Mouse (Mus musculus) natural killer cell, adult 2 months (primary cell): ENCODE measurements around the gene Pou3f3.

Source experiments
- DNase-seq, 2 experiments: peaks; one replicate each; pipeline ENCODE4 v3.0.0; 2022; ENCODE audit warnings: low spot score in 2 of 2

Pou3f3 gene

DNA sequence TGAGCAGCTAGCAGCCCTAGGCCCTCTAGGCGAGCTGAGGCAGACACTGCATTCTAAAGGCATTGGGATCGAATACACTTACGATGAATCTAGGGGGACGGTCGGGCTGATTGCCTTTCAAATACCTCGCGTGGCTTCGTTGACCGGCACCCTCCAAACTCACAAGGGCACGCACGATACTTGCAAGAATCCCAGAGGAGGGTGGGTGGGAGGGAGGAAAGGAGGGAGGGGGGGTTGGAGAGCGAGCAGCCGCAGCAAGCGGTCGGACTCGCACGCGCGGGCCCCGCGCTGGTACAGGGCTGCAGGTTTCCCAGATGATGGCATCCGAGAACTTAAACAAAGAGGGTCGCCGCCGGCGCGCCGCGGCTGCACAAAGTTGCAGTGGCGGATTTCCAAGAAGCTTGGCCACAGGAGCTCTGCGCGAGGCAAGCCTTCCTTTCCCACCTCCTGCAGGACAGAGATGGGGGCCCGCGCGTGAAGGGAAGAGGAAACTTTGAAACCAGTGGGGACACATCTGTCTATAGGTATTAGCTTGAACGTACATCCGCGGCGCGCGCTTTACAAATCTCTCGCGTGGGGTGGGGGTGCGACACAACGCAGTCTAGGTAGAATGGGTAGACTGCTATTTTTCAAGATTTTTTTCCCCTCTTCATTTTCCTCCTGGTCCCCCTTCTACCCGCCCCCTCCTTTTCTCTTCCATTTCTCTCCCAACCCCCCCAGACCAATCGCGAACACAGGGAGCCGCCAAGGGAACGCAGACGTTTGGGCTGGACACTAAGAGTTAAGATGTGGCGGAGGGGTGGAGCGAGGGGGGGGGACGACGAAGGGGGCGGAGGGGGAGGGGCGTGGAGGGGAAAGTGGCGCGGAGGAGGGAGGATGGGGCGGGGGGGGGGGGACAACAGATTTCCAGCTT lies 647 bp upstream of the Pou3f3 start:
- DNase-seq: no peak

DNA sequence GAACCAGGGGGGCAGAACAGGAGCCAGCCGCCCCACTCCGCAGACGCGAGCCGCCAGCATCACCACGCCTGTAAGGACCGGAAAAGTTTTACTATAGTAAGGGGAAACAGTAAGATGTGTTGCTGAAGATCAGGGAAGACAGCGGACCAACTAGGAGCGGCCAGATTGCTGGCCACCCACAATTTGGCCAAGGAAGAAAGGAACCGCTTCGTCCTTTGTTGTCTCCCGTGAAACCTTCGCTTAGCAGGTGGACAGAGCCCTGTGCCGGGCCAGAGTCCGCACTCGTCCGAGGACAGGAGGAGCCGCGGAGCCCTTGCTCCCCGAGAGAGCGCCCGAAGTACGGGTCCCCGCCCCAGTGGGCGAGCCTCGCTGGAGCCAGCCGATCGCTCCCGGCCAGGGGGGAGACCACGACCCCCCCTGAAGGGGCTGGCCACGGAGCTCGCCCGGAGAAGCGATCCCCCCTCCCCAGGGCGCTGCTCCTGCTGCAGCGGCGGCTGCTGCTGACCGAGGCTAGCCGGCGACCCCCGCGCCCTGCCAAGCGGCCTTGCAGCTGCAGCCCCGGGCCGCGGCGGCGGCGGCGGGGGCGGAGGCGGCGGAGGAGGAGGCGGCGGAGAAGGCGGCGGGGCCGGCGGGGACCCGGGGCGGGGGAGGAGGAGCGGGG lies 933 bp downstream of the Pou3f3 start:
- no peak for DNase-seq

DNA sequence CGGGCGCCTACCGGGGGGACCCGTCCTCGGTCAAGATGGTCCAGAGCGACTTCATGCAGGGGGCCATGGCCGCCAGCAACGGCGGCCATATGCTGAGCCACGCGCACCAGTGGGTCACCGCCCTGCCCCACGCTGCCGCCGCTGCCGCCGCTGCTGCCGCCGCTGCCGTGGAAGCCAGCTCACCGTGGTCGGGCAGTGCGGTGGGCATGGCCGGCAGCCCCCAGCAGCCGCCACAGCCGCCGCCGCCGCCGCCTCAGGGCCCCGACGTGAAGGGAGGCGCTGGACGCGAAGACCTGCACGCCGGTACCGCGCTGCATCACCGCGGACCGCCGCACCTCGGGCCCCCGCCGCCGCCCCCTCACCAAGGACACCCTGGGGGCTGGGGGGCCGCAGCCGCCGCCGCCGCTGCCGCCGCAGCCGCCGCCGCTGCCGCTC lies 1.8 kb downstream of the Pou3f3 start:
- DNase-seq: no peak

DNA sequence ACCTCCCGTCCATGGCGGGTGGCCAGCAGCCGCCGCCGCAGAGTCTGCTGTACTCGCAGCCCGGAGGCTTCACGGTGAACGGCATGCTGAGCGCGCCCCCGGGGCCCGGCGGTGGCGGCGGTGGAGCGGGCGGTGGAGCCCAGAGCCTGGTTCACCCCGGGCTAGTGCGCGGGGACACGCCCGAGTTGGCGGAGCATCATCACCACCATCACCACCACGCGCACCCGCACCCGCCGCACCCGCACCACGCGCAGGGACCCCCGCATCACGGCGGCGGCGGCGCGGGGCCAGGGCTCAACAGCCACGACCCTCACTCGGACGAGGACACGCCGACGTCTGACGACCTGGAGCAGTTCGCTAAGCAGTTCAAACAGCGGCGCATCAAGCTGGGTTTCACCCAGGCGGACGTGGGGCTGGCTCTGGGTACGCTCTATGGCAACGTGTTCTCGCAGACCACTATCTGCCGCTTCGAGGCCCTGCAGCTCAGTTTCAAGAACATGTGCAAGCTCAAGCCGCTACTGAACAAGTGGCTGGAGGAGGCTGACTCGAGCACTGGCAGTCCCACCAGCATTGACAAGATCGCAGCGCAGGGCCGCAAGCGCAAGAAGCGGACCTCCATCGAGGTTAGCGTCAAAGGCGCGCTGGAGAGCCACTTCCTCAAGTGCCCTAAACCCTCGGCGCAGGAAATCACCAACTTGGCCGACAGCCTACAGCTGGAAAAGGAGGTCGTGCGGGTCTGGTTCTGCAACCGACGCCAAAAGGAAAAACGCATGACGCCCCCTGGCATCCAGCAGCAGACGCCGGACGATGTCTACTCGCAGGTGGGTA lies 2.4 kb downstream of the Pou3f3 start:
- DNase-seq: no peak

DNA sequence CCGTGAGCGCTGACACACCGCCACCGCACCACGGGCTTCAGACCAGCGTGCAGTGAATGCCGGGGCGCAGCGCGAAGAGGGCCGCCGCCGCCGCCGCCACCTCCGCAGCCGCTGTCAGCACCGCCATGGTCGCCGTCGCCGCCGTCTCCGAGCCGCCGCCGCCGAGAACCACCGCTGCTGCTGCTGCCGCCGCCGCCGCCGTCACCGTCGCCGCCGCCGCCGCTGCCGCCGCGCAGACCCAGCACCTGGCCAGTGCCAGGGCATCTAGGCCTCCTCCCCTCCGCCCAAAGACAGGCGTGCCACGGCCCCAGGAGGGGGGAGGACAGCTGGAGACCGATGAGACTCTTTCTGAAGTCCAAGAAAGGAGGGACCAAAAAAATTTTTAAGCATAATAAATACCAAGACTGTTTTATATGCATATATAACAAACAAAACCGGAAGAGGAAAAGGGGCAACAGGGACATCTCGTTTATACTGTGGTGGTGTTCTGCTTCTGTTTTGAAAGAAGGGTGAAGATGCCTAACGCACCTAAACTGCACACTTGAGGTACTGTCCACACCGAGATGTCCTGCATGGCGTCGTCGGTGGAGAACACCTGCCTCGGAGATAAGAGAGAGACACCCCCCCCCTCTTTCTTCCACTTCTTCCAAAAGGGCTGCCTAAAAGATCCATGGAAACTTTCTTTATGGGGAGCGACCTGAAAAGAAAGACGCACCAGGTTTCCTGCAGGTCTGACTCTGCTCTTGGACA lies 3.2 kb downstream of the Pou3f3 start:
- DNase-seq: no peak

DNA sequence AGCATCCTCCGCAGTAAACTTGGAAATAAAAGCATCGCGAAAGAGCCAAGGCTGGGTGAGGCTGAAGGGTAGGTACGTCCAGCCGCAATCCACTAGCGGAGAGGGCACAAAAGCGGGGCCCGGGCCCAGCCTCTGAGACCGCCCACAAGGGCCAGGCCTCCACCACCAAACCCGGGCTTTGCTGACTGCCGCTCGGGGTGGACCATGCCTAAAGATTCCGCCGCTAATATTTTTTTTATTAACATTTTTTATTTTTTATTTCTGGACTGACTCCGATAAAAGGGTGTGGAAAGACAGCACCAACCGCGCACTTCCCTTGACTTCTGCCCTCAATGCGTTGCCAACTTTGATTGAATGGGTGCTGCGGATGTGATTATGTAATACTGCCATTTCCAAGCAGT lies 3.9 kb downstream of the Pou3f3 start:
- no peak for DNase-seq

DNA sequence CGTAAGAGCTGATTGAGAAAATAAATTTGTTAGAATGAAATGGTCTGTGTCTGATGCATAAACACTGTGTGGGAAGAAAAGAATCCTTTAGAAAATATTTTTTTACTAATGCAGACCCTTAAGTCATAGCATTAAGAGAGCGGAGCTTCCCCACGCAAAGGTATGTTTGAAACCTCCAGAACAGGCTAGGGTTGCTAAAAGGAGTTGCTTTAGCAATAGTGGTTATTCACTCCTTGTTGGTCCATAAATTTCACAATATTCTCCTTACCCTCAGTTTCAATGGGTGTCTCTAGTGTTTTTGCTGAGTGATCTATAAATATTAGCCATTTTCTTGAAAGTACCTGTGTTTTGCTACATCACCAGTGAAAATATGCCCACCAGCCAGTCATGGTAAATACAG lies 4.6 kb downstream of the Pou3f3 start:
- DNase-seq: no peak

DNA sequence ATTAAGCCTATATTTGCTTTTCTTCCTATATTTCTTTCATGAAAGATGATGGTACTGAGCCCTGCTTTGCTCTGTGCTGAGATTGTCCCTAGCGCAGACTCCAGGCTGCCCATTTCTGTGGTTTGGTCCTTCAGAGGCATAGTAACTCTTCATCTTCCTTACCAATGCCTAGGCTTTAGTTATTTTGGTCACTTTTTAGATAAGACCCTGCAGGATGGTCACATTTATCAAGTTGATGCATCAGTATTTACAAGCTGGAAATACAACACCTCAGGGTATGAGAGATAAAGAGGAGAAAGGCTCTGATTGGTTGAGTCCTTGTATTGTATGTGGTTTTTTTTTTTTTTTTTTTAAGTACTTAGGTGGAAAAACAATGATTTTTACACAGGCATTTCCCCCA lies 5.2 kb downstream of the Pou3f3 start:
- DNase-seq: no peak

DNA sequence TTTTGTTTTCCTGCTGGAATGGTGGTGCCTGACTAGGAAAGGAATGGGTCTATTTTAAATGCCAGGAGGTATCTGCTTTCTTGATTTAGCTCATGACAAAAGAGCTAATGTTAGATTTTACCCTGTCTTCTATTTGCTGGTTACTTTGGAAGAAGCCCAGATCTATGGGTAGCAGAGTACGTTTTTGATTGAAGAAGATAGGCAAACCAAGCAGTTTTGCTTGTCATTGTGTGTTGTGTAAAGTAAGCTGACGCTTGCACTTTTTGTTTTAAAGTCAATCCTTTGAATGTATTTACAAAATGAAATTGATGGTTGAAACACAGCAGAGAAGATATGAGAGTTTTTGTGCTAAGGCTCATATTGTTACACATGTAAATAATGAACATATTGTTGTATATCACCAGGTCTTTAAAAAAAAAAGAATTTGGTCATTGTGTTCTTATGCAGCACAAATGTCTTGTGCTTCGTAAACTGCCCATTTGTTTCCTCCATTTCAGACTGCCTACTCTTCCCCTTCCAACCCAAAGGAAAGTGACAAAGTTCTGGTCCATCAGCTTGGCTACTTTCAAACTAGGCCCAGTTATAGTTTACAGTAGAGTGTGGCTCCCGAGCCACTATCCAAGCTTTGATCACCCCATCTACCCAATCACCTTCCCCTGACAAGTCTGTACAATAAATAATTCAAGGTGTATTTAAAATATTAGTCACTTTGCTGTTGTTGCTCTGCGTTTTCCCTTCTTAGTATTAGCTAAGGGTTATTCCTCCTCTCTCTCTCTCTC lies 6.5 kb downstream of the Pou3f3 start:
- no peak for DNase-seq

DNA sequence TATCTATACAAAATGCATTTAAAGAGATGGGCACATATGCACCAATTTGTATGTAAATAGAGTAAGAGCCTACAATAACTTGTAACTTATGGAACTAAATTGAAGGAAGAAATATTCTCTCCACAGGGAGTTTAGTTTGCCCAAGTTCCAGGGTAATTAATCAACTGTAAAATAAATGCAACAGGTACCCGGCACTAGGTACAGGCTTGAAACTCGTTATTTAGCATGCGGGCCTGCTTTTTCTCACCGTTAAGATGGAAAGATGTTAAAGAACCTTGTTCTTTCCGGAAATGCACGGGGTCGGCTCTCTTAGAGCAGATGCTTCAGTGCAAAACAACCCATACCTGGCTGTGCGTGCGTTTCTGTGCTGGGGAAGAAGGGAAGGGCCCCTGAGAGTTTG lies 7.4 kb downstream of the Pou3f3 start:
- no peak for DNase-seq

DNA sequence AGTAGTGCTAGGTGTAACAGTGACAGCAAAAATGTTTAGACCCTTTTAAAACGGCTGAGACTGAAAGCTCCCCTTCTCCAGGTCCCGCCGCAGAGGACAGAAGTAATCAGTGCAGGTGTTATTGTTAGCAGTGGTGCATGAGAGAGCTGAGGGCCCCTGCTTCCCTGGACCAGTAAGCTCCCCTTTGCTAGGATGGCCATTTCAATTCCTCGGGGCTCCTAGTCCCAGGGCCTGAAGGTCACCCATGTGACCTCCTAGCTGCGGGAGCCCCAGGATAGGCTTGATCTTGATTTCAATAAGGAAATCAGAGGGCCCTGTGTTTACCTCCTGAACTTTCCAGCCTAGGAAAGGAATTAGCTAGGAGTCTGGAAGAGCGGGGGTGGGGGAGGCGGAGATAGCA lies 7.9 kb downstream of the Pou3f3 start:
- no peak for DNase-seq

DNA sequence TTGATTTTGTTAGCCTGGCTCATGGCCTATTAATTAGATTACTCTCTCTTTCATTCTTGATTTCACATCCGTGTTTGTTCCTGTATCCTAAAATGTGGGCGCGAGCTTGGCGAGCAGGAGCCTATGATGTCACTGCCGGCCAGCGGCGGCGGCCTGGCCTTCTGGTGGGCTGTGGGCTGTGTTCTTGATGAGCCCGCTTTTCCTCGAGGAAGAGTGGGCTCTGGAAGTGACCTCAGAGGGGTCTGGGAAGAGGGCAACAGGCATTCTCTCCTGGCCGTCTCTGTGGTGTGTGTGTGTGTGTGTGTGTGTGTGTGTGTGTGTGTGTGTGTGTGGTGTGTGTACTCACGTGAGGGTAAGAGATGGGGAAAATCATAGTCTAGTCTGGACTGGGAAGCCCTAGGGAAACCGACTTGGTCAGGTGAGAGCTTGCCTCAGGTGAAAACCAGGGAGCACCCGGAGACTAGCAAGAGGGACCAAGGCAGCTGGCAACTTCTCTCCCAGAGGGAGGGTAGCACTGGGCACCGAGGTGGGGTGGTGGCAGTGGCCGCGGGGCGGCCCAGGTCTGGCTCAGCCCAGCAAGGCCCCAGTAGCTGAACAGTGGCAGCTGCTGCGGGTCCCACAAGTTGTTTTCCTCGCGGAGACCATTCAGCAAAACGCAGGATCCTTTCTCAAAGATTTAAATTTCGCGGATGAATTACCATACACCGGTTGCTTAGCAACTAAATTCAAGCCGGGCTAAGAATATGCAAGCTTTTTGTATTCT lies 8.5 kb downstream of the Pou3f3 start:
- DNase-seq: no peak

DNA sequence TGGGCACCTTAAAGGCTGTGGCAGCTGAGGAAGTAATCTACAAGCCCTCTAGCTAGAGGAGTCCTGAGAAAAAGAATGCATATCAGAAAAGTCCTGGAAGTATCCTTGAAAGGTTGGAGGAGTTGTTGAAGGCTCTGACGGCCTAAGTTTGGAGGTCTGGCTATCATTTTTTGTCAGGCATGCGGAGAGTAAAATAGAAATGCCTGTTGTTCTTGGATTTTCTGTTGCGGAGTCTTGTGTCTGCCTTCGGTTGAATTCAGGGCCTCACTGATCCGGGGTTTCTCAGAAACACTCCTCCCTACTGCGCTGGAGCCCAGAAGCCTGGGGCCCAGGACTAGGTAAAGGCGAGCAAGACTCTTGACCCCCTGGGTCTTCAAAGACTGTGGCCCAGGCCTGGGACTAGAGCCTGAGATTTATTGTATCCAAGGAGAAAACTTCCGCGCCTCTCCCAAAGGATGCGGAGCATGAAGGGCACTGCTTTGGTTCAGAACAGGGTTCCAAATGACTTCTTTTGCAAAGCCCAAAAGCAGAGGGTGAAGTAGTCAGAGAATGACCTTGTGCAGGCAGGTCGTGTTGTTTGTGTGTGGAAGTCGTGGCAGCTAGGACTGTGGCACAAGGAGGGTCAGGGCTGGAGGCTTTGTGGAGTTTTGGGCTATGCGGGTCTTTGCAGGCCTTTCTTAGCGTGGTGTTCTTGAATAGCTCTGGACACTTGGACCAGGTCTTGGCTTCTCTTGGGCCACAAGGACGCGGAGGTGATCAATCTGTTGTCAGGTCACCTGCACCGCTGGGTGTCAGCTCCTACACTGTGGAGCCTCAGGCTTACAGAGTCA lies 9.6 kb downstream of the Pou3f3 start:
- no peak for DNase-seq

DNA sequence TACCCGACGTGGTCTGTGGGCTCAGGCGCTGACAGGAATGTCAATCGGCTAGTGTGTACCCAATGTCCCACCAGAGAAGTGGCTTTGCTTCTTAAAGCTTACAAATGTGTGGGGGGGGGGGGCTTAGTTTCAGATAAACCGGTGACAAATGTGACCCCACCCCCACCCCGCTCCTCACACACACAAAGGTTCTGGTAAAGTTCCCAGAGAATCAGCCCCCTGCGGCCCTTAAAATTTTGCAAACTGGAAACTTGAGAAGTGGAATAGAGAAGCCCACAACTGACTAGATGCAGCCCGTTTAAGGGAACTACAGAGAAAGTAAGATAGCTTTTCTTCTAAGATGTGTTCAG lies 10.2 kb downstream of the Pou3f3 start:
- no peak for DNase-seq

DNA sequence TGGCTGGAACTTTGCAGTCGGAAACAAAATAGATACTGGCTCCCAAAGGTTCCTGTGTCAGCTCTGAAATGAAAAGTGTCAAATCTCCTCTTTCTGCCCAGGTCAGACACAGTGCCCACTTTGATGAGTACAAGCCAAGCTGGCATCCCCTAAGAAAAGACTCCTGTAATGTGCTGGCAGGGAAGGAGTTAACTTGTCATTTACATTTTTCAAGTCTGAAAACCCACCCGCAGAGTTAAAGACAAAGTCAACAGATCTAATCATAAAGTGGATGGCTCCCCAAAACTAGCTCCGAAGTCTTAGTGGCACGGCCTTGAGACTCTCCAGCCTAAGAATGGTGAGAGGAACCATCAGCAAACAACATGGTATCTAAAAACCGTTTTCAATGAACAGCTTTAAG lies 11.6 kb downstream of the Pou3f3 start:
- no peak for DNase-seq

DNA sequence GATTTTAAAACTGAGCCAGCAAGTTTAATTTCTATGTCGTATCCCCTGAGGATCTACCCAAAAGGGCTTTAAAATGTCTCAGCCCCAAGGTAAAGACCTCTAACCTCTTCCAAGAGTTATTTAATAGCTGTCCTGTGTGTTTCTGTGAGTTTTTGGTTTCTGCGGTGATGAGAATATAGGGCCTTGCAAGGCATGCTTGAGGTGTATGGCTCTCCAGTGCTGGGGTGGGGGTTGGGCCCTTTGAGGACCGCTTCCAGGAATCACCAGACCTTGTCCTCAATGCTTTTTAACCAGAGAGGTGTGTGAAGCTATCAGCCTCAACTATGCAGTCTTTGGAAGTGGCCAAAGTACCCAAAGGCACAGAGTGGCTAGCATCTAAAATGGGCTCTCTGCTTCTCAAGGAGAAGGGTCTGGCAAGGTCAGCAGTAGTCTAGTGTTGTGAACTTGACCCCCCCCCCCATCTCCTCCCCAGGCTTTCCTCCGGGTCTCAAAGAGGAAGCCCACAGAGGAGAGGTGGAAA lies 12.1 kb downstream of the Pou3f3 start:
- no peak for DNase-seq

DNA sequence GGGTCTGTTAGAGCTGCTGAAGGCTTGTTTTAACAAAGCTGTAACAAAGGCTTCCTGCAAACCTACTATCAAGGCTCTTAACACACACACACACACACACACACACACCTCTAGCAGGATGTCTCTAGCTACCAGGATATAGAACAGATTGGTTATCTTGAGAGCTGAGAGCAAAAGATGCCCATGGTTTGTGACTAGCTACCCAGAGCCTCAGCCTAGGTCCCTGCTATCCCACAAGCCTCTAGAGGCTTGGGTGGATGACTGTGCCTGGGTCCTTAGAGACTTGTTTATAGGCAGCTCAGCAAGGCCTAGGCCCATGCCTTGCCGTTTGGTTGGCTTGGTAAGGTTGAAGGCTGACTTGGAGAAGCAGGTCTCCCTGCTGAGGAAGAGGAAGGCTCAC lies 13.5 kb downstream of the Pou3f3 start:
- no peak for DNase-seq

DNA sequence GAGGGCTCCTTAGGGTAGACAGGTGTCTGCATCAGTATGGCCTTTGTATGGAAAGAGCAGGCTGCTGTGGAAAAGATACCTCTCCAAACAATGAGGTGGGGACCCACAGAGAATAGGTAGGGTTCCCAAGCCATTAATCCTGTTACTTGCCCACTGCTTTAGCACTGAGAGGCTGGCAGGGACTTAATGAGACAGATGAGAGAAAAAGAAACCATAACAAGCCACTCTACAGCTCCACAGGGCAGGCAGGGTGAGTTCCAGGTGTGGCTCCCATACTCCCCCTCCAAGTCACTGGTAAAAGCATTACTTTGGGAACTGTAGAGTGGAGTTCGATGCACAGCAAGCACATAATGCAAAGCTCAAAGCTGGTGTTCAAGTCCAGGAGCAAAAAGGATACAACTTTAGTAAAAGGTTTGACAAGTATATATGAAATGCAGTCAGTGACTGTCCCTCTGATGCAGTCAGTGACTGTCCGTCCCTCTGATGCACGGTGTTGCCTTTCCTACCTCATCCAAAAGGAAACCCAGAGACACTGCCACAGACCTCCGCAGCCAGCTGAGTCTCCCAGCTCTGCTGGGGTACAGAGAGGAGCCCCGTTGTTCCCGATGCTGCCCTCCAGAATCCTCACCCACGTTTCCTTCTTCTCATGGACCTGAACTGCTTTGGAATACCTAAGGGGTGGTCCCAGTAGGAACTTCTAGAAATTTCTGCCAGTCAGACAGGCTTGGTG lies 14.0 kb downstream of the Pou3f3 start:
- DNase-seq: no peak
